Mouse (Mus musculus) liver (tissue): ENCODE measurements around the gene Pknox2.

Source experiments
- DNase-seq: peaks from one replicate; pipeline ENCODE4 v3.0.0-alpha.2; 2020; ENCODE audit warnings: mixed read lengths

Pknox2 gene

DNA sequence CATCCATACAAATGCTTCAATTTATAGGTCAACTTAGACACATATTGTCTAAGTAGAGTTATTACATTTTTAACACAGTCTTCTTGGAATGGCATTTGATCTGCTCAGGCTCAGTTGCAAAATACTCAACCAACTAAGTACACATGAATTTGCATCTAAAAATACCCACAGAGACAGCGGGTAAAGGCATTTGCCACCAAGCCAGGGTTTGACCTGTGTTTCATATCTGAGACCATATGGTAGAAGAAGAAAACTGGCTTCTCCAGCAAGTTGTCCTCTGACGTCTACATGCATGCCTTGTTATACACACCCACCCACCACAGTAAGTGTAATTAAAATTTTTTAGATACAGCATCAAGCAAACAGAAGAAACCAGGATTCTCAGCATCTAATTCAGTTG, 273.4 kb downstream of the Pknox2 start:
- DNase-seq: no peak

DNA sequence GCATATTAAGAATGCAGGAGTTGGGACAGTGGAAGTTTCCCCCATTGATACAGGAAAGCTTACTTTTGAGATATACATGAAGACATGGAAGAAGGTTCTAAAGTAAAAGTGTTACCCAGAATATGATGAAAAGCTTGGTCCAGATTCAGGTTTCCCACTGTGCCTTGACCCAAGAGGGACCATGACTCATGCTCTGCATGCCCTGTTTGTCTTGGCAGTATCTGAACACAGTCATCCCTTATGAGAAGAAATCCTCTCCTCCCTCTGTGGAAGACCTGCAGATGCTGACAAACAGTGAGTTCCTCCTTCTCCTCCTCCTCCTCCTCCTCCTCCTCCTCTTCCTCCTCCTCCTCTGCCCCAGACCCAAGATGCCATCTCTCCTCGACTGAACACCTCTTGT, 276.9 kb downstream of the Pknox2 start:
- no peak for DNase-seq

DNA sequence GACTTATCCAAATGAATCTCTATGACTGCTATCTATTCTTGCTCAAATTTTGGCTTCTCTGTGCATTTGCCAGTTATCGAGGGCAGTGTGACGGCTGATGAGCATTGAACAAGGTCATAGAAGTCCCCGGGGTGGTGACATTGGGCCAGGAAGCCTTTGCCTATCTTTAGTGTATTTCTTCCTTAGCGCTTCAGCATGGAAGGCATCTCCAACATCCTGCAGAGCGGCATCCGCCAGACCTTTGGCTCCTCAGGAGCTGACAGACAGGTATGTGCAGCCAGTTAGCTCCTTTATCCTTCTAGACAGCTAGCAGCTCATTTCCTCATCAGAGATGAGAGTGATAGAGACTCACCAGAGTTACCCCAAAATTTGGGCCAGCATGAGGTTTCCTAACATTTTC, 278.5 kb downstream of the Pknox2 start:
- DNase-seq: no peak

DNA sequence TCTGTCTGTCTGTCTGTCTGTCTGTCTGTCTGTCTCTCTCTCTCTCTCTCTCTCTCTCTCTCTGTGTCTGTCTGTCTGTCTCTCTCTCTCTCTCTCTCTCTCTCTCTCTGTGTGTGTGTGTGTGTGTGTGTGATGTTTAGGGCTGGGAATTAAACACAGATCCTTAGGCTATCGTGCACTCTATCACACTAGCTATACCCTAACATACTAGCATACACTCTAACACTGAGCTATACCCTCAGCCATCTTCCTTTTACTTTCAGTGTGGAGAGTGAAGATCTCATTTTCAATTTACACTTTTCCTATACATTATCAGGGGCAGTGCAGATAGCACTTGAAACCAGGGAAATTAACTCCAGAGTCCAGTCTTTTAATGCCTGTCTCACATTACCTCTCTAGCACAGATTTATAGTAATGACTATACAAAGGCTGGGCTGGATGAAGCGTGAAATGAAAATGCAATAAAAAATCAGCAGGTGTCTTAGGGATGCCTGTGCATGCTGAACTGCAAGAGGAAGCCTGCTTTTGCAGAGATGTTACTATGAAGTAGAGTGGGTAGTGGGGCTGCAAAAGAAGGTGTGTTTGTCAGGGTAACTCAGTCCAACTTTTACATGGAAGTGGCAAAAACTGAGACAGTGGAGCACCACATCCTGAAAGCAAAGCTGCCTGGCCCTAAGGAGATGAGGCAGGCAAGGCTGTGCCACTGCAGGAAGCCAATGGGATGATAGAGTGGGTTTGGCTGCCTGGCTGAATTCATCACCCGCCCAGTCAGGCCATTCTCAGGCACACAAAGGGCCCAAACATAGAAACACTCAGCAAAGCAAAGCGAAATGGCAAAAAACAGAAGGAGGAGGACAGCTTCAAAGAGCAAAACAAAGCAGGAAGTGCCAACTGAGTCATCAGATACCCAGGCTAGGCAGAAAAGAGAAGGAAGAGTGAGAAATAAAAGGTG, 282.1 kb downstream of the Pknox2 start:
- no peak for DNase-seq

DNA sequence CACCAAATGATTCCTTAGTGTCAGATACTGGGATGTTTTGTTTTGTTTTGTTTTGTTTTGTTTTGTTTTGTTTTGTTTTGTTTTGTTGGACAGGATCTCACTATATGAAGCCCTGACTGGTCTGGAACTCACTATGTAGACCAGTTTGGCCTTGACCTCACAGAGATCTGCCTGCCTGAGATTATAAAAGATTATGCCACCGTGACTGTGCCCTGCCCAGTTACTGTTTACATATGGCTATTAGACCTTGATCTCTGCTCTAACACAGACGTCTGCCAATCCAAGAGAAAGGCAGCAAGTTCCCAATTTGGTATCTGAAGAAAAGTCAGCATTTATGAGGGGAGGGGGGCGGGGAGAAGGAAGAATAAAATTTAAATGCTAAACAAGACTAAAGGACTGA, 283.5 kb downstream of the Pknox2 start:
- no peak for DNase-seq

DNA sequence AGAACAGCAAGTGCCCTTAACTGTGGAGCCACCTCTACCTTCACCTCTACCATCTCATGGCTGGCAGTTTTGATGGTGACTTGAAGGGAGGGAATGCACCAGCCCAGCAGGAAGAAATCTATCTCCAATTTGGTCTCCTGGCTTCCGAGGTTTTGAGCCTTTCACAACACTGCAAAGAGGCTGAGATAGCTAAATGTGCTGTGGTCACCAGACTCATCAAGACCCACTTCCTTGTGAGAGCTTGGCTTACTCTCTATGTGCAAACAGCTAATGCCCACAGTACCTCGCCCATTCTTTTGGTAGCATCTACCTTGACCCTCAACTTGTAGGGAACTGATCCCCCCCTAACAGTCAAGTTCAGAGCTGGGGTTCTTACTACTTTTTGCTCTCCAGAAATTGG, 284.6 kb downstream of the Pknox2 start:
- no peak for DNase-seq

DNA sequence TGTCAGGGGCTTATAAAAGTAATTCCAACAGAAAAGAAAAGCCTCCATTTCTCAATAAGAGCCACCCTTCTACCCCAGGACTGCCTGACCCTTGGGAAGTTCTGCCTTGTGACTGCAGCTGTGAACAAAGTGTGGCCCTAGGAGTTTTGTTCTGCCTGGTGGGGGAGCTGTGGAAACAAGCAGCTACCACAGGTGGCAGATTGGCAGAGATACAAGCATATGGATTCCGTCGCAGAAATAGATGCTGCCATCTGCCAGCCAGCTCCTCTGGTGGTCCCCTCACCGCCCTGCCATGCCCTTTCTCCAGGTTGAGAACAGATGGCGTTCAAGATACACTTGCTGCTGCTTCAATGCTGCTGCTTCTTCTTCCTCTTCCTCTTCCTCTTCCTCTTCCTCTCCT, 288.5 kb downstream of the Pknox2 start:
- DNase-seq: no peak

DNA sequence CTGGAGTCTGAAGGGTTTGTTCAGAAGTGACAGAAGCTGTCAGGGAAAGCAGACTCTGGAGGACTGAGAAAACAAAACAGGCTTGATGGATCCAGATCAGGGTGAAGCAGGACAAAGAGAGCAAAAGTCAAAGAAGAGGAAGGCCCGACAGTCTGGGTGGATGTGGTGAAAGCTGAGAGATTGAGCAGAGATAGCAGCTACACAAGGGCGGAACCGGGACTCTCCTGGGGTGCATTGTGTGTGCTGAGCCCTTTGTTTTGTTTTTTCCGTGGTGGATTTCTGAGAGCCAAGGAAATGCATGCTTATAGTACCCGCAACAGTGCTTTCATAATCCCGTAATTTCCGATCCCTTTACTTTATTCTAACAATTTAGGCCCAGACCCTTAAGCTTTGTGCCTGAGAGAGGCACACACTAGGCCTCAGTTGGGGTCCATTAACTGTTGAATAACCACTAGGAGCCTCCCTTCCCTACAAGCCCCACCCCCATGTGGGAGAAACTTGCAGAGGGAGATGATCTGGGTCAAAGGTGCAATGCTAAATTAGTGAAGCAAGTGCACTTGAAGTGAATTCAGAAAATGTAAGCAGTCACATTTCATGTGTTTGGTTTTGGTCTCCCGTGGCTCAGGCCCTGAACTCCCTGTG, 289.6 kb downstream of the Pknox2 start:
- DNase-seq: no peak

DNA sequence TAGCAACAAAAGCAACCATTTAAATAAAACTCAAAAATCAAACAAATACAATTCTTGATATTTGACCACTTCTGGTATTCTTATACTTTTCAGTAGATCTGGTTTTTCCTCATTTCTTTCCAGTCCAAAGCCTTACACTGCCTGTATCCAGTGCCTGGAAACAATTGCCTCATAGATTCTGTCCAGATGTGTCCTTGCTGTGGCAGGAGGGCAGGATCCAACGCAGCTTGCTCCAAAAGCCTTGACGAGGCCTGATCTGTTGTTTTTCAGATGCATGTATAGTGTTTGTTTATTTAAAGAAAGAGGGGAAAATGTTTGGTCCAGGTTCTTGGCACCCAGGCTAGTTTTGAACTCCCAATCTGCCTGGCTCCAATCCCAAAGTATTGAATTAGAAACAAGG, 290.9 kb downstream of the Pknox2 start:
- no peak for DNase-seq

DNA sequence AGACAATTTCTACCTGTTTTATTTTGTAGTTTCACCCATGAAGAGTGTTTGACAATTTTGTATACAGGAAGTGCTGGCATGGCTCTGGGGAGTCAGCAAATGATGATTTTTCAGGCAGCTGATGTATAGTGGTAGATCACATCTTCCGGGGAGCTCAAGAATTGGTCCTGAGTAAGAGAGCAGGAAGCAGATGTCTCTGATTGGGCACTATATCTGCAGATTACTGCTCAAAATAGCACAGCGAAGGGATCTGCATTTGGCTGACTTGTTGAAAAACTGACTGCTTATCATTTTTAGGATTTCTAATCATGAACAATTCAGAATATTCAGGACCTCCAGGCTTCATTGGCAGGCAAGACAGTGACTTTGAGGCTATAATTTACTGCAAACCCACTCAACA, 295.0 kb downstream of the Pknox2 start:
- no peak for DNase-seq

DNA sequence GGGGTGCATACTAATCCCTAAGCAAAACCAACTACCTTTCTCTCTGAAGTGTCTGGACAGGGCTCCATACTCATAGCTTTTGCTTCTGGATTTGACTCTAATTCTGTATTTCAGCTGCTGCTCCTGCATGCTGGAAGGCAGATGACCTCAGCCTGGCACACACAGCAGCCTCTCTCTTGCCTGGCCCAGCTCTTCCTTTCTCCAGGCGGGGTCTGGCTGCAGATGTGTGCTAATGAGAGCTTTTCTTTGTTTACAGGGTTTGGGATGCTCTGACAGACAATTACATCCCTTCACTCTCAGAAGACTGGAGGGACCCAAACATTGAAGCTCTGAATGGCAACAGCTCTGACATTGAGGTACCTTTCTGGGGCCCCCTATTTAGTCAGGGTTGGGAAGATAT, 297.1 kb downstream of the Pknox2 start:
- DNase-seq: no peak

DNA sequence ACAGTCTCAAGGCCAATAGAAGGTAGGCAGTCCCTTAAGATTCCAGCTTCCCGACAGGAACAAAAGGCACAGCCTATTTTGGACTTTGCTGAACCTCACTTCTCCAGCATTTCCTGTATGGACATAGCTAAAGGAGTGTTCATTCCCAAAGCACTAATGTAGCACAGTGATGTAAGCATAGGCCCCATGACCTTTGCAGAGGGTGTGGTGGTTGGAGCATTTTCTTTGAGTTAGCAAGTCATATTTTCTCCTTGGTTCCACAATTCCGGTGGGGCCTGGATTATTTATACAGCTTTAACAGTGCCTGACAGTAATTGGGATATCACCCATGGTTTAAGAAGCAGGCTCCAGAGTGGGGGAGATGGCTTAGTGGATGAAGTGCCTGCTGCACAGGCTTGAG, 298.5 kb downstream of the Pknox2 start:
- DNase-seq: no peak

DNA sequence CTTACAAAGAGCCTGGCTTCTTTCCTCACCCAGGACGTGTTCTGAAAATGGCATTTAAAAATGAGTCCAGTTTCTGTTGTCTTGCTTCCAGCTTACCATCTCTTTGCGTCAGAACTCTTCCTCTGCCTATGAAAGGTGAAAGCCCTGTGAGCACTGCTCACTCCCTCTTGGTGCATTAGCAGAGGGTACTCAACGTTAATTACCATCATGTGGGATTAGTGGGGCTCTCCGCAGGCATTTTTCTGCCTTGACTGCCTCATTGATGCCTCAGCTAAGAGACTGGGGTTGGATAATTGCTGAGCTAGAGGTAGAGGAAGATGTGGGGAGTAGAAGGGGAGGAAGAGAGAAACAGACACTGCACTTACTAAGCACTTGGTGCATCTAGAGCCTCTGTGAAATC, 300.9 kb downstream of the Pknox2 start:
- DNase-seq: no peak
